Mouse (Mus musculus) bone marrow, adult 2 months (tissue): ENCODE measurements around the gene Bcl7c. TPM values are rescaled to one million over a fixed set of nuclear protein-coding genes. Genes with fewer than 3 reads are reported as not detected.
"Not testable (repeated sequence)": the region's sequence is repeated elsewhere in the genome, so short reads cannot be mapped to it uniquely, and the experiment has no call there.

Experiments
- H3K27ac ChIP-seq: fragments of 200-500 bp; 2 replicates; pipeline ENCODE4 v1.5.1; 2012; ENCODE audit warnings: low read depth, mild to moderate bottlenecking, control low read depth, inconsistent platforms, low read length; ENCODE audit not compliant: control insufficient read depth, poor library complexity, insufficient read depth
- H3K4me1 ChIP-seq: fragments of 200-500 bp; 2 replicates; pipeline ENCODE4 v1.6.1; 2011; ENCODE audit warnings: low read length; ENCODE audit not compliant: control insufficient read depth, insufficient read depth
- H3K4me3 ChIP-seq: fragments of 200-500 bp; replicated peaks from 2 replicates; pipeline ENCODE3; 2011; ENCODE audit warnings: mild to moderate bottlenecking, low read depth, low read length, control low read depth; ENCODE audit not compliant: control insufficient read depth
- CTCF ChIP-seq: fragments of 200-500 bp; IDR thresholded peaks from 2 replicates; pipeline ENCODE4 v1.5.1; 2011; ENCODE audit warnings: low read length, control low read depth; ENCODE audit not compliant: control insufficient read depth, insufficient read depth
- POLR2A ChIP-seq: fragments of 200-500 bp; IDR thresholded peaks from 2 replicates; pipeline ENCODE4 v1.6.1; 2011; ENCODE audit warnings: low read depth, mild to moderate bottlenecking, control low read depth, low read length, borderline replicate concordance; ENCODE audit not compliant: control insufficient read depth
- WGBS: fragments of 180-500 bp; shearing (Covaris S2); methylation state at CpG from one replicate; pipeline ENCODE4 v1.1.7; 2018; 5-methylcytosine and 5-hydroxymethylcytosine counted together
- polyA plus RNA-seq: library from polyadenylated mRNA; stranded (reverse); fragments of >200 nt; gene quantifications from 2 replicates; pipeline ENCODE4 v1.2.4, GENCODE M21; 2011; ENCODE audit warnings: low replicate concordance; ENCODE audit not compliant: missing spikeins, insufficient read depth, insufficient read length

Gene Bcl7c
- polyA plus RNA-seq, 1 experiment: 65.5 TPM

- Histone ChIP-seq H3K27ac (no peak overlapping the region), H3K4me1 (no peaks in the 10 kb centered on the region), H3K4me3 (no peak overlapping the region)
- no peak for TF ChIP-seq POLR2A
- no peak for TF ChIP-seq CTCF
- 2% methylated on average over 27 of the region's 27 CpGs for WGBS
Observed at GRCm38 (mm10) chr7:127636963-127637362, 71.8 kb downstream of the Bcl7c start.

GRCm38 (mm10) chr7:127631416-127631815, 77.3 kb downstream of the Bcl7c start:
- 95% methylated on average over 4 of the region's 4 CpGs for WGBS
- no peak for TF ChIP-seq POLR2A
- TF ChIP-seq CTCF: no peak
- Histone ChIP-seq H3K27ac (no peak overlapping the region), H3K4me3 (no peak overlapping the region), H3K4me1 (no peaks in the 10 kb centered on the region)

GRCm38 (mm10) chr7:127628646-127629045, 80.1 kb downstream of the Bcl7c start:
- TF ChIP-seq CTCF: no peak
- TF ChIP-seq POLR2A: no peak
- H3K4me1 ChIP-seq: peaks cover 2% of the 10 kb centered on the region; the same call in 1 of the 2 replicates
- H3K27ac ChIP-seq: no peak overlapping the region
- no peak overlapping the region for H3K4me3 ChIP-seq
- WGBS: 74% methylated on average over 5 of the region's 5 CpGs

- WGBS: 65% methylated on average over 4 of the region's 4 CpGs
- Histone ChIP-seq H3K4me3 (no peak overlapping the region), H3K4me1 (peaks cover 2% of the 10 kb centered on the region; the same call in 1 of the 2 replicates), H3K27ac (peak overlapping the region; percentile 58)
- TF ChIP-seq POLR2A (no peak), CTCF (no peak)
Observed at GRCm38 (mm10) chr7:127626471-127626870, 82.3 kb downstream of the Bcl7c start.

- peak overlapping the region; percentile 58 for H3K27ac ChIP-seq
- WGBS: 92% methylated on average over 7 of the region's 7 CpGs
- TF ChIP-seq POLR2A: no peak
- no peak for TF ChIP-seq CTCF
Observed at GRCm38 (mm10) chr7:127626039-127626438, 82.7 kb downstream of the Bcl7c start.

GRCm38 (mm10) chr7:127618402-127618801, 90.3 kb downstream of the Bcl7c start:
- not testable (repeated sequence) for H3K27ac ChIP-seq, H3K4me3 ChIP-seq, H3K4me1 ChIP-seq
- 92% methylated on average over 7 of the region's 8 CpGs for WGBS

More at GRCm38 (mm10) chr7:127626039-127626438, 82.7 kb downstream of the Bcl7c start:
- Histone ChIP-seq H3K4me1 (peaks cover 2% of the 10 kb centered on the region; the same call in 1 of the 2 replicates), H3K4me3 (no peak overlapping the region)

GRCm38 (mm10) chr7:127617962-127618361, 90.8 kb downstream of the Bcl7c start:
- TF ChIP-seq CTCF: no peak
- no peak for TF ChIP-seq POLR2A
- Histone ChIP-seq H3K4me1 (no peaks in the 10 kb centered on the region), H3K27ac (no peak overlapping the region), H3K4me3 (no peak overlapping the region)
- WGBS: 90% methylated on average over 2 of the region's 2 CpGs

- TF ChIP-seq POLR2A (no peak), CTCF (no peak)
- no peak overlapping the region for H3K4me3 ChIP-seq
- 38% methylated on average over 1 of the region's 1 CpGs for WGBS
- H3K4me1 ChIP-seq: no peaks in the 10 kb centered on the region
- no peak overlapping the region for H3K27ac ChIP-seq
Observed at GRCm38 (mm10) chr7:127616881-127617280, 91.9 kb downstream of the Bcl7c start.

GRCm38 (mm10) chr7:127616336-127616735, 92.4 kb downstream of the Bcl7c start:
- Histone ChIP-seq H3K27ac (no peak overlapping the region), H3K4me1 (no peaks in the 10 kb centered on the region), H3K4me3 (no peak overlapping the region)
- 63% methylated on average over 1 of the region's 1 CpGs for WGBS
- TF ChIP-seq CTCF: no peak
- no peak for TF ChIP-seq POLR2A
